Mouse (Mus musculus) neural tube, embryonic 15.5 days (tissue): ENCODE results near the gene Ube2l6. TPM values are rescaled to one million over a fixed set of nuclear protein-coding genes. Genes with fewer than 3 reads are reported as not detected.

Experiments used
- ATAC-seq: fragments of 200-750 bp; cut with Nextera tagmentation; 2 replicates; pipeline ENCODE4 v1.8.0; 2017; ENCODE audit warnings: mild to moderate bottlenecking, moderate TSS enrichment, moderate library complexity; ENCODE audit not compliant: low FRiP score
- H3K27ac ChIP-seq: fragments of 300-500 bp; sonication (generic); replicated peaks from 2 replicates; pipeline ENCODE4 v1.5.1; 2015; ENCODE audit warnings: mild to moderate bottlenecking, inconsistent platforms
- H3K27me3 ChIP-seq: fragments of 300-500 bp; sonication (generic); replicated peaks from 2 replicates; pipeline ENCODE4 v1.6.1; 2015; ENCODE audit warnings: inconsistent platforms
- H3K36me3 ChIP-seq: fragments of 300-500 bp; sonication (generic); 2 replicates; pipeline ENCODE4 v1.6.1; 2015; ENCODE audit warnings: inconsistent platforms
- H3K4me1 ChIP-seq: fragments of 300-500 bp; sonication (generic); 2 replicates; pipeline ENCODE4 v1.6.1; 2015; ENCODE audit warnings: inconsistent platforms
- H3K4me2 ChIP-seq: fragments of 300-500 bp; sonication (generic); 2 replicates; pipeline ENCODE4 v1.6.1; 2015; ENCODE audit warnings: inconsistent platforms, mild to moderate bottlenecking, moderate library complexity
- H3K4me3 ChIP-seq: fragments of 300-500 bp; sonication (generic); replicated peaks from 2 replicates; pipeline ENCODE4 v1.5.1; 2015; ENCODE audit warnings: mild to moderate bottlenecking, inconsistent platforms
- H3K9ac ChIP-seq: fragments of 300-500 bp; sonication (generic); replicated peaks from 2 replicates; pipeline ENCODE4 v1.6.1; 2015; ENCODE audit warnings: mild to moderate bottlenecking, inconsistent platforms
- H3K9me3 ChIP-seq: fragments of 300-500 bp; sonication (generic); replicated peaks from 2 replicates; pipeline ENCODE4 v1.6.1; 2016; ENCODE audit warnings: inconsistent platforms
- WGBS: fragments of 180-500 bp; shearing (Covaris S2); methylation state at CpG from one replicate; pipeline ENCODE4 v1.1.7; 2015; ENCODE audit warnings: mixed read lengths; 5-methylcytosine and 5-hydroxymethylcytosine counted together
- polyA plus RNA-seq: library from polyadenylated mRNA; unstranded; fragments of >200 nt; fragmentation: Nextera tagmentation; extraction: Ambion mirVana; gene quantifications from 2 replicates; pipeline ENCODE4 v1.2.1, GENCODE M21; 2015

The Ube2l6 gene
- polyA plus RNA-seq, 1 experiment from 2014 or later: 20.1 TPM

- ATAC-seq: no peak
- no peak overlapping the region for H3K4me2 ChIP-seq
- no peaks in the 10 kb centered on the region for H3K4me1 ChIP-seq
- H3K27me3 ChIP-seq: peaks cover 12% of the 10 kb centered on the region; the same call in 1 of the 2 replicates
- H3K36me3 ChIP-seq: no peaks in the 10 kb centered on the region
- H3K9me3 ChIP-seq: no peaks in the 10 kb centered on the region
- H3K4me3 ChIP-seq: no peak overlapping the region
- H3K27ac ChIP-seq: no peak overlapping the region
- no peak overlapping the region for H3K9ac ChIP-seq
- 81% methylated on average over 3 of the region's 3 CpGs for WGBS
Observed at GRCm38 (mm10) chr2:84819861-84820260, 21.2 kb downstream of the Ube2l6 start.

DNA sequence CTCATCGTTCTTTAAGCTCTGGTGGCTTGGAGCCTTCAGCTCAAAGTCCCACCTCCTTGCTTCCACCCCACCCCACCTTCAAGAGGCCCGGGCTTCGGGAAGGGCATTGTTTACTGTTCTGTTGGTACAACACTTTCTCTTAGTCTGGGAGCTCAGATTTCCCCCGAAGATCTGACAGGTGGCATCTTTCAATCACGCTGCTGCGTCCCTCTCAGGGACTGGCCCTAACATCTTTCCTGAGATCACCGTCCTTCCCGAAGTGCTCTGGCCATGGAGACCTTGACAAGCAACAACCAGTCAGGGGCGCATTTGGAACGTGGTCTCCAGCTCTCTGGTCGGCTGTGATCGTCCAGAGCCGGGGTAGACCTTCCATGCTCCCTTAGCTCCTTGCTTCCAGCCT, 23.9 kb downstream of the Ube2l6 start, which contains the start of gene Smtnl1:
TSS of gene Smtnl1 (minus strand) at position 101 of the 400 bp plus-strand sequence.
- H3K4me1 ChIP-seq: peaks cover 6% of the 10 kb centered on the region
- no peaks in the 10 kb centered on the region for H3K9me3 ChIP-seq
- ATAC-seq: no peak
- H3K27me3 ChIP-seq: peaks cover 12% of the 10 kb centered on the region; the same call in 1 of the 2 replicates
- no peak within 1 kb of the TSS for H3K4me3 ChIP-seq
- H3K27ac ChIP-seq: no peak within 1 kb of the TSS
- WGBS: 71% methylated on average over 13 of the region's 13 CpGs
- no peak within 1 kb of the TSS for H3K9ac ChIP-seq
- H3K36me3 ChIP-seq: no peaks in the 10 kb centered on the region
- H3K4me2 ChIP-seq: no peak within 1 kb of the TSS

DNA sequence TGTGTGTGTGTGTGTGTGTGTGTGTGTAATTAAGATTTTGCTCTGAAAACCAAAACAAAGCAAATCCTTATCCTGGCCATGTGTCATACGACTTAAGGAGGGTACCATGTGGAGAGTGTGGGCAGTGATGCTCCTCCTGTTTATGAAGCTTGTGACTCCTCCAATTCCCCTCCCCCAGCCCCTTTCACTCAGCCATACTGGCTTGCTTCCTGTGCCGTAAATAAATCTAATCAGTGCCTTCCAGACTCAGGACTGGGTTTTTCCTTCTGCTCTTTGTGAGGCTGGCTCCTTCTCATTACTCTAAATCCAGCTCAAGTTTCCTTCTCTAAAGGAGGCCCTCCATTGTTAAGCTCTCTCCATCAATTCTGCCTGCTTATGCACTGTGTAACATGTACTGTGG, 24.6 kb downstream of the Ube2l6 start:
- Histone ChIP-seq H3K27me3 (peaks cover 12% of the 10 kb centered on the region; the same call in 1 of the 2 replicates), H3K27ac (no peak overlapping the region), H3K4me1 (peaks cover 13% of the 10 kb centered on the region), H3K36me3 (no peaks in the 10 kb centered on the region), H3K4me3 (no peak overlapping the region), H3K9me3 (no peaks in the 10 kb centered on the region), H3K9ac (no peak overlapping the region), H3K4me2 (no peak overlapping the region)
- WGBS: 50% methylated on average over 2 of the region's 2 CpGs
- no peak for ATAC-seq

DNA sequence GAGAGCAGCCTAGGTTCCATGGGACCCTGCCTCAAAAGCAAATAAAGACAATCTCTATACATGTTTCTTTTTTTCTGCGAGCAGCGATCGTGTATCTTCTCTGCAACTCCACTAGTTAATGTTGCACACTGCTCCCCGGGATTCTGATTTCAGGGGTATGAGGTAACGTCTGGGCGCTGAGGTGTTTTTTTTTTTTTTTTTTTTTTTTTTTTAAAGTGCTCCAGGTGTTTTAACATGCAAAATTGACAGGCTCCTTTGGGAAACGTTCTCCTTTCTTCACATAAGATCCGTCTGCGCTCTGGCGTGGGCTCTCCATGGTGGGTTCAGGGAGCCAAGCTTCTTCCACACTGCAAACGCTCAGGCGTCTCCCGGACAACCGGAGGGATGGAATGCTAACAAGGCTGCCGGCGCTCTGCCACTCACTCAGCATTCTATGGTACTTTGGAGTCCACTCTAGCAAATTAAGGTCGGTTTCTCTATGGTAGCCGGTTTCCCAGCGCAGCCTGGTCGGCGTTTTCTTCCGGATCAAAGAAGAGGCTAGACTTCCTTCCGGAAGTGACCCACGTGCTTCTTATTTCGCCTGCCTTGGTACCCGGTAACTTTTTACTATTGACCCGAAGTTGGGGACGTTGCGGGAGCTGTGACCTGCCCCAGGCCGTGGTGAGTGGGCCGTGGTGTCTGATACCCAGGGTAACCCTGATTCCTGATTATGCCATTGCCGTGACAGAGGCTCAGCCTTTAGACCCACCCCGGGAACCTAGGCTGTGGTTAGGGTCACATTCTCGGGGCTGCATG, 28.1 kb downstream of the Ube2l6 start, which contains the start of gene Timm10:
TSS of gene Timm10 (plus strand) at position 510 of the 795 bp plus-strand sequence.
- peak within 1 kb of the TSS; percentile 97 for H3K4me3 ChIP-seq
- H3K4me1 ChIP-seq: peaks cover 14% of the 10 kb centered on the region
- 0 out of 2 replicates have a peak, but pooled peaks cover 1% of the 10 kb centered on the region for H3K27me3 ChIP-seq
- ATAC-seq: peak; percentile 93
- peak within 1 kb of the TSS; percentile 99 for H3K4me2 ChIP-seq
- under 1% methylated on average over 34 of the region's 34 CpGs for WGBS
- peak within 1 kb of the TSS; percentile 62 for H3K9ac ChIP-seq
- peak within 1 kb of the TSS; percentile 66 for H3K27ac ChIP-seq
- no peaks in the 10 kb centered on the region for H3K9me3 ChIP-seq
- 0 out of 2 replicates have a peak, but pooled peaks cover 7% of the 10 kb centered on the region for H3K36me3 ChIP-seq

GRCm38 (mm10) chr2:84827283-84827920, 28.8 kb downstream of the Ube2l6 start:
- WGBS: under 1% methylated on average over 29 of the region's 29 CpGs
- Histone ChIP-seq H3K9ac (peak overlapping the region; percentile 62), H3K4me1 (peaks cover 18% of the 10 kb centered on the region), H3K27ac (no peak overlapping the region), H3K4me2 (peak overlapping the region; percentile 99), H3K36me3 (0 out of 2 replicates have a peak, but pooled peaks cover 7% of the 10 kb centered on the region), H3K4me3 (peak overlapping the region; percentile 97), H3K9me3 (no peaks in the 10 kb centered on the region), H3K27me3 (no peaks in the 10 kb centered on the region)
- no peak; the same call in 1 of the 2 replicates for ATAC-seq

DNA sequence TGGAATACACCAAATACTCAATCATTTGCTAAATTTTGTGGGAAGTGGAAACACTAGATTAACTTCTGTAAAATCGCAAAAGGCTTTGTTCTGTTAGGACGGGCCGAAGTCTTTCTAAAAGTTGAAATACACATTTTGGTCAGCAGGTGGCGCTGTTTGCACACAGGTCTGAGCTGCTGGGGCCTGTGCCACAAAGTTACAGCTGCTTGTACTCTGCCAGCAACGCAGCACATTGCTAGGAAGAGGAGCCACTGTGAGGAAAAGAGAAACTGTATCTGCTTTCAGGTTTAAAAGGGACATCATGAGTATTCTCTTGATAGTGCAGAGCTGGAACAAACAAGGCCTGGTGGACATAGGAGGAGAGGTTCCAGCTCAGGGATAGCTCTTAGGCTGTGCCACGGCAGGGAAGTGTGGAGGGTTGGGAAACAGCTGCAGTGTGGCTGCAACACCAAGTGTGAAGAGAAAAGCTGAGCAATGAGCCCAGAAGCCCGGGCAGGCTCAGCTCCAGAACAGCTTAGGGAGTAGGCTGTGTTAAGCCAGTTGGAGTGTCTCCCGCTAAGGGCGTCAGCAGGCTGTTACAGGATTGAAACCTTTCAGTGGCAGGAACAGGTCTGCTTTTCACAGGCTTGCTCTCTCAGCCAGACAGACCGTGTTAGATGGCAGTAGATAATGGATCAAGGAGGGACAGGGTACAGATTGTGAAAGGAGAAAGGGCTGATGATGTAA, 33.2 kb downstream of the Ube2l6 start:
- H3K9me3 ChIP-seq: no peaks in the 10 kb centered on the region
- peaks cover 6% of the 10 kb centered on the region for H3K27me3 ChIP-seq
- peaks cover 14% of the 10 kb centered on the region for H3K4me1 ChIP-seq
- peak; percentile 69 for ATAC-seq
- 37% methylated on average over 10 of the region's 10 CpGs for WGBS
- H3K4me3 ChIP-seq: no peak overlapping the region
- H3K36me3 ChIP-seq: 0 out of 2 replicates have a peak, but pooled peaks cover 7% of the 10 kb centered on the region
- peak overlapping the region; percentile 34; the same call in 1 of the 2 replicates for H3K27ac ChIP-seq
- H3K9ac ChIP-seq: no peak overlapping the region
- no peak overlapping the region for H3K4me2 ChIP-seq

GRCm38 (mm10) chr2:84837107-84837506, 38.5 kb downstream of the Ube2l6 start:
- 66% methylated on average over 8 of the region's 8 CpGs for WGBS
- no peak overlapping the region for H3K4me3 ChIP-seq
- H3K36me3 ChIP-seq: no peaks in the 10 kb centered on the region
- H3K27me3 ChIP-seq: peaks cover 59% of the 10 kb centered on the region
- H3K9me3 ChIP-seq: no peaks in the 10 kb centered on the region
- no peak overlapping the region for H3K4me2 ChIP-seq
- H3K9ac ChIP-seq: no peak overlapping the region
- H3K4me1 ChIP-seq: peaks cover 25% of the 10 kb centered on the region
- no peak for ATAC-seq
- no peak overlapping the region for H3K27ac ChIP-seq

GRCm38 (mm10) chr2:84837817-84838592, 39.4 kb downstream of the Ube2l6 start:
- Histone ChIP-seq H3K27ac (no peak overlapping the region), H3K27me3 (peaks cover 60% of the 10 kb centered on the region), H3K36me3 (no peaks in the 10 kb centered on the region), H3K9ac (no peak overlapping the region), H3K9me3 (no peaks in the 10 kb centered on the region), H3K4me2 (no peak overlapping the region), H3K4me3 (no peak overlapping the region), H3K4me1 (peaks cover 25% of the 10 kb centered on the region)
- no peak for ATAC-seq
- WGBS: 28% methylated on average over 9 of the region's 9 CpGs

- no peak for ATAC-seq
- Histone ChIP-seq H3K4me2 (peak within 1 kb of the TSS; percentile 94), H3K36me3 (no peaks in the 10 kb centered on the region), H3K27me3 (peaks cover 60% of the 10 kb centered on the region), H3K27ac (no peak within 1 kb of the TSS), H3K9ac (peak within 1 kb of the TSS; percentile 48), H3K4me1 (peaks cover 25% of the 10 kb centered on the region), H3K9me3 (no peaks in the 10 kb centered on the region), H3K4me3 (peak within 1 kb of the TSS; percentile 48)
- 15% methylated on average over 10 of the region's 10 CpGs for WGBS
Observed at GRCm38 (mm10) chr2:84838593-84838949, 39.9 kb downstream of the Ube2l6 start, which contains the start of gene Slc43a1. TSS of gene Slc43a1 (plus strand) at chr2:84838850.

DNA sequence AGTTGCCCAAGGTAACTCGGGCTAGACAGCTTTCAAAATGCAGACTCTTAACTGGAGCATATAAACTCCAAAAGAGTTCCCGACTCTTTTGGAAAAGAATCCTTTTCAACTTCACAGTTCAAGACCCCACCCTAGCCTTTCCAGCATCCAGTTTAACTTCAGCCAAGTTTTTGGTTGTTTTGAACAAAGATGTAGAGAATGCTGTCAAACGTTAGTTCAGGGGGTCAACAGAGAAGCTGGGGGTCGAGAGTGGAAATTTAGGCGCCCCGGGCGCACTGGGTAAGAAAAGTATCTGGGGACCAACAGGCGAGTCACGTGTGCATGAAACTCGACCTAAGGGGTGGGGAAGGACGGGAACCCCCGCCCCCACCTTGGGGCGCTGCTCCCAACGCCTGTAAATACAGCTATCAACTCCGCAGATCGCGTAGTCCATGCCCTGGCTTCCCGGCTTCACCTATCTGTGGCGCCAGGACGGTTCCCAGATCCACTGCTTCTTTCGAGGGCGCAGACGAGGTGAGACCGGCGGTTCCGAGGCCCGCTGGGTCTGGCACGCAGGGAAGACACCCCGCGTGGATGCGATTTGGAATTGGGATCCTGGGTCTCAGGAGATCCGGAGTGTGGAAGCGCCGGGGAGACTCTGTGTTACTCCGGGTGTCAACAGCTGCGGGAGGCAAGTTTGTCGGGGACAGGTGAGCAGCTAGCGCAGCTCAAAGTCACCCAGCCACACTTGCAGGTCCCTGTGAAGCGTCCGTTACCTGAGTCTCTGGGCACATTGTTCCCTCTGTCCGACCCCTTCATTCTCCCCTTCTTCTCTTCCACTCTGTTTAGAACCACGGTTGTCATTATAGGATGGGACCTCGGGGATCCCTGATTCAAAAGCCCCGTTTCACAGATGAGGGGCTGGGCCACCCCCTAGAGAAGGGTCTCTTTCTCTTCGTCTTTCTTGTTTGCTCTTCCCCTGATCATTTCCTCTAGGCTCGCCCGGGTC, 40.7 kb downstream of the Ube2l6 start:
- Histone ChIP-seq H3K4me2 (peak overlapping the region; percentile 94), H3K9me3 (no peaks in the 10 kb centered on the region), H3K9ac (peak overlapping the region; percentile 48), H3K4me3 (peak overlapping the region; percentile 48), H3K4me1 (peaks cover 25% of the 10 kb centered on the region), H3K27me3 (peaks cover 60% of the 10 kb centered on the region), H3K27ac (no peak overlapping the region), H3K36me3 (no peaks in the 10 kb centered on the region)
- under 1% methylated on average over 47 of the region's 47 CpGs for WGBS
- no peak for ATAC-seq
